Mouse (Mus musculus): ENCODE data around the gene Adal.

The Adal gene

GRCm38 (mm10) chr2:121178828-121179479 is 38.7 kb downstream of the Adal start:
- no peak for DNase-seq (ENCODE audit: low spot score)

GRCm38 (mm10) chr2:121183431-121183830 is 43.2 kb downstream of the Adal start:
- no peak for DNase-seq (ENCODE audit: low spot score)

GRCm38 (mm10) chr2:121184142-121184541 is 43.9 kb downstream of the Adal start:
- no peak for DNase-seq (ENCODE audit: low spot score)

GRCm38 (mm10) chr2:121188530-121188929 is 48.3 kb downstream of the Adal start:
- DNase-seq (ENCODE audit: low spot score), result no peak

- no peak for DNase-seq (ENCODE audit: low spot score)
These were observed 55.2 kb downstream of the Adal start for GRCm38 (mm10) chr2:121195466-121195865.

- no peak for DNase-seq (ENCODE audit: low spot score)
These were observed 64.0 kb downstream of the Adal start for GRCm38 (mm10) chr2:121204276-121204675.
